Mouse (Mus musculus): ENCODE measurements around the gene Mup5. TPM values are rescaled to one million over a fixed set of nuclear protein-coding genes. Genes with fewer than 3 reads are reported as not detected.
A peak's percentile ranks its signal among the peaks of the same experiment; 100 is the strongest.

Mup5 gene
- not detected in 2 replicates for polyA plus RNA-seq (2015; fragmentation: Nextera tagmentation; extraction: Ambion mirVana)

GRCm38 (mm10) chr4:61834952-61835708 is at the start of gene Mup5:
TSS of gene Mup5 (minus strand) at chr4:61835233.
- DNase-seq (no peak), ATAC-seq (no peak)
- H3K36me3 ChIP-seq (replicated peaks; ENCODE audit: insufficient read depth, low read length): no peaks in the 10 kb centered on the region

GRCm38 (mm10) chr4:61858160-61858559 is 23.1 kb upstream of the Mup5 start:
- Histone ChIP-seq H3K4me2 (ENCODE audit: low read depth, low read length) (no peak overlapping the region), H3K27me3 (ENCODE audit: insufficient read depth, low read length) (no peaks in the 10 kb centered on the region), H3K4me1 (ENCODE audit: insufficient read depth) (no peaks in the 10 kb centered on the region), H3K9ac (replicated peaks) (no peak overlapping the region), H3K4me3 (ENCODE audit: low read depth, low read length) (no peak overlapping the region), H3K27ac (ENCODE audit: low read depth) (no peak overlapping the region), H3K9me3 (ENCODE audit: low read length) (0 out of 2 replicates have a peak, but pooled peaks cover 2% of the 10 kb centered on the region), H3K36me3 (replicated peaks; ENCODE audit: insufficient read depth, low read length) (no peaks in the 10 kb centered on the region)
- DNase-seq: peak; percentile 29
- TF ChIP-seq EP300 (IDR thresholded peaks at IDR 0.05; ENCODE audit: low read depth) (no peak), CTCF (IDR thresholded peaks at IDR 0.05; ENCODE audit: low read depth) (peak; percentile 73)
- no peak for ATAC-seq
- WGBS (ENCODE audit: insufficient replicate concordance): 45% methylated on average over 4 of the region's 4 CpGs

More at GRCm38 (mm10) chr4:61834952-61835708, at the start of gene Mup5:
- no peak within 1 kb of the TSS for H3K27ac ChIP-seq (ENCODE audit: low read depth)
- peaks cover 5% of the 10 kb centered on the region for H3K9me3 ChIP-seq (ENCODE audit: low read length)
- no peaks in the 10 kb centered on the region for H3K27me3 ChIP-seq (ENCODE audit: insufficient read depth, low read length)
- no peak within 1 kb of the TSS for H3K4me3 ChIP-seq (ENCODE audit: low read depth, low read length)
- WGBS (ENCODE audit: insufficient replicate concordance): 64% methylated on average over 4 of the region's 4 CpGs
- H3K4me2 ChIP-seq (ENCODE audit: low read depth, low read length): no peak within 1 kb of the TSS
- no peaks in the 10 kb centered on the region for H3K4me1 ChIP-seq (ENCODE audit: insufficient read depth)
- H3K9ac ChIP-seq (replicated peaks): no peak within 1 kb of the TSS
- TF ChIP-seq EP300 (IDR thresholded peaks at IDR 0.05; ENCODE audit: low read depth): no peak
- no peak for TF ChIP-seq CTCF (IDR thresholded peaks at IDR 0.05; ENCODE audit: low read depth)

- no peaks in the 10 kb centered on the region for H3K36me3 ChIP-seq (replicated peaks; ENCODE audit: insufficient read depth, low read length)
- 67% methylated on average over 18 of the region's 18 CpGs for WGBS (ENCODE audit: insufficient replicate concordance)
- DNase-seq: no peak
- TF ChIP-seq EP300 (IDR thresholded peaks at IDR 0.05; ENCODE audit: low read depth) (no peak), CTCF (IDR thresholded peaks at IDR 0.05; ENCODE audit: low read depth) (no peak)
- H3K4me2 ChIP-seq (ENCODE audit: low read depth, low read length): no peak overlapping the region
- no peaks in the 10 kb centered on the region for H3K4me1 ChIP-seq (ENCODE audit: insufficient read depth)
- H3K4me3 ChIP-seq (ENCODE audit: low read depth, low read length): no peak overlapping the region
- H3K9ac ChIP-seq (replicated peaks): no peak overlapping the region
- H3K9me3 ChIP-seq (ENCODE audit: low read length): peaks cover 6% of the 10 kb centered on the region; the same call in 1 of the 2 replicates
- no peak overlapping the region for H3K27ac ChIP-seq (ENCODE audit: low read depth)
- no peak for ATAC-seq
- no peaks in the 10 kb centered on the region for H3K27me3 ChIP-seq (ENCODE audit: insufficient read depth, low read length)
Observed at GRCm38 (mm10) chr4:61855831-61856698, 21.0 kb upstream of the Mup5 start.

- Histone ChIP-seq H3K9me3 (ENCODE audit: low read length) (peaks cover 6% of the 10 kb centered on the region; the same call in 1 of the 2 replicates), H3K9ac (replicated peaks) (no peak overlapping the region), H3K27me3 (ENCODE audit: insufficient read depth, low read length) (no peaks in the 10 kb centered on the region), H3K36me3 (replicated peaks; ENCODE audit: insufficient read depth, low read length) (no peaks in the 10 kb centered on the region), H3K4me1 (ENCODE audit: insufficient read depth) (no peaks in the 10 kb centered on the region), H3K27ac (ENCODE audit: low read depth) (no peak overlapping the region), H3K4me2 (ENCODE audit: low read depth, low read length) (no peak overlapping the region), H3K4me3 (ENCODE audit: low read depth, low read length) (no peak overlapping the region)
- ATAC-seq: no peak
- WGBS (ENCODE audit: insufficient replicate concordance): 69% methylated on average over 6 of the region's 6 CpGs
- no peak for TF ChIP-seq EP300 (IDR thresholded peaks at IDR 0.05; ENCODE audit: low read depth)
- no peak for TF ChIP-seq CTCF (IDR thresholded peaks at IDR 0.05; ENCODE audit: low read depth)
- no peak for DNase-seq
Observed at GRCm38 (mm10) chr4:61855344-61855743, 20.3 kb upstream of the Mup5 start.

GRCm38 (mm10) chr4:61844758-61845455 is 9.9 kb upstream of the Mup5 start:
- no peak for DNase-seq

More at GRCm38 (mm10) chr4:61844758-61845455, 9.9 kb upstream of the Mup5 start:
- Histone ChIP-seq H3K9me3 (ENCODE audit: low read length) (0 out of 2 replicates have a peak, but pooled peaks cover 4% of the 10 kb centered on the region), H3K4me1 (ENCODE audit: insufficient read depth) (no peaks in the 10 kb centered on the region), H3K4me3 (ENCODE audit: low read depth, low read length) (no peak overlapping the region), H3K36me3 (replicated peaks; ENCODE audit: insufficient read depth, low read length) (no peaks in the 10 kb centered on the region), H3K27ac (ENCODE audit: low read depth) (no peak overlapping the region; the same call in 1 of the 2 replicates), H3K9ac (replicated peaks) (no peak overlapping the region), H3K4me2 (ENCODE audit: low read depth, low read length) (no peak overlapping the region), H3K27me3 (ENCODE audit: insufficient read depth, low read length) (no peaks in the 10 kb centered on the region)
- TF ChIP-seq EP300 (IDR thresholded peaks at IDR 0.05; ENCODE audit: low read depth): no peak
- no peak for TF ChIP-seq CTCF (IDR thresholded peaks at IDR 0.05; ENCODE audit: low read depth)
- 75% methylated on average over 5 of the region's 5 CpGs for WGBS (ENCODE audit: insufficient replicate concordance)
- ATAC-seq: peak; percentile 55

All from liver, postnatal 0 days (tissue).